Mouse (Mus musculus) CH12.LX (cell line): Measurements from ENCODE around the gene Rapgef6. TPM values are rescaled to one million over a fixed set of nuclear protein-coding genes. Genes with fewer than 3 reads are reported as not detected.

ENCODE experiments used
- DNase-seq: peaks from one replicate; pipeline ENCODE4 v3.0.0-alpha.2; 2013; ENCODE audit errors: extremely low read depth
- H3K27ac ChIP-seq: 2 replicates; pipeline ENCODE4 v1.5.1; 2012; ENCODE audit warnings: low read depth, mild to moderate bottlenecking, control low read depth, moderate library complexity; ENCODE audit not compliant: insufficient read depth
- H3K27me3 ChIP-seq: replicated peaks from 2 replicates; pipeline ENCODE3; 2012; ENCODE audit warnings: inconsistent platforms
- H3K36me3 ChIP-seq, 2 experiments: replicated peaks in 1 of 2; 2 replicates each; pipeline versions ENCODE3 to v1.6.1; 2012; ENCODE audit warnings: inconsistent platforms in 1 of 2, low read length in 1 of 2, mild to moderate bottlenecking in 1 of 2, mixed read lengths in 1 of 2, moderate library complexity in 1 of 2; ENCODE audit not compliant: control insufficient read depth in 1 of 2, insufficient read depth in 1 of 2
- H3K4me1 ChIP-seq, 2 experiments: 2 replicates each; pipeline ENCODE4 v1.6.1; 2012; ENCODE audit warnings: inconsistent platforms in 1 of 2, moderate library complexity in 1 of 2; ENCODE audit not compliant: insufficient read depth in 2 of 2, control insufficient read depth in 1 of 2
- H3K4me2 ChIP-seq: 2 replicates; pipeline ENCODE4 v1.6.1; 2012; ENCODE audit warnings: low read depth, mild to moderate bottlenecking, control low read depth; ENCODE audit not compliant: poor library complexity, insufficient read depth, severe bottlenecking
- H3K4me3 ChIP-seq, 3 experiments: fragments of 150-350 bp in 1 of 3; sonication (generic) in 1 of 3; replicated peaks in 1 of 3; 2 replicates each; pipeline versions ENCODE3 to v1.5.1; 2011 to 2012; ENCODE audit warnings: low read depth in 2 of 3, low read length in 2 of 3, mild to moderate bottlenecking in 2 of 3, moderate library complexity in 2 of 3, control low read depth in 1 of 3, improper control_type of control experiment in 1 of 3, inconsistent platforms in 1 of 3, mixed read lengths in 1 of 3; ENCODE audit not compliant: poor library complexity in 1 of 3
- H3K79me2 ChIP-seq: replicated peaks from 2 replicates; pipeline ENCODE4 v1.6.1; 2012; ENCODE audit warnings: mild to moderate bottlenecking, moderate library complexity; ENCODE audit not compliant: control insufficient read depth, poor library complexity, insufficient read depth, severe bottlenecking; ENCODE audit errors: extremely low read depth
- H3K9ac ChIP-seq: 2 replicates; pipeline ENCODE4 v1.6.1; 2012; ENCODE audit warnings: low read depth, mild to moderate bottlenecking, control low read depth, moderate library complexity; ENCODE audit not compliant: insufficient read depth
- H3K9me3 ChIP-seq: replicated peaks from 2 replicates; pipeline ENCODE3; 2012; ENCODE audit warnings: low read length, inconsistent platforms, mixed read lengths
- CHD2 ChIP-seq: IDR thresholded peaks from 2 replicates; pipeline ENCODE4 v1.6.1; 2011; ENCODE audit warnings: low read length, improper control_type of control experiment
- CTCF ChIP-seq, 2 experiments: IDR thresholded peaks in 1 of 2; conservative IDR thresholded peaks in 1 of 2; 2 replicates each; pipeline ENCODE4 v1.5.1; 2011 to 2012; ENCODE audit warnings: low read depth in 2 of 2, low read length in 2 of 2, improper control_type of control experiment in 1 of 2, inconsistent platforms in 1 of 2, mild to moderate bottlenecking in 1 of 2, moderate library complexity in 1 of 2
- ELF1 ChIP-seq: IDR thresholded peaks from 2 replicates; pipeline ENCODE4 v1.6.1; 2014; ENCODE audit warnings: low read depth, mild to moderate bottlenecking, inconsistent platforms, low read length, improper control_type of control experiment
- GABPA ChIP-seq: IDR thresholded peaks from 2 replicates; pipeline ENCODE4 v1.6.1; 2012; ENCODE audit warnings: low read depth, low read length, improper control_type of control experiment, inconsistent platforms; ENCODE audit not compliant: insufficient replicate concordance
- HCFC1 ChIP-seq: IDR thresholded peaks from 2 replicates; pipeline ENCODE4 v1.6.1; 2012; ENCODE audit warnings: low read depth, mild to moderate bottlenecking, inconsistent platforms, low read length, improper control_type of control experiment
- IRF4 ChIP-seq: IDR thresholded peaks from 2 replicates; pipeline ENCODE4 v1.6.1; 2014; ENCODE audit warnings: low read depth, mild to moderate bottlenecking, inconsistent platforms, low read length, improper control_type of control experiment
- JUN ChIP-seq: IDR thresholded peaks from 2 replicates; pipeline ENCODE4 v1.6.1; 2011; ENCODE audit warnings: low read depth, mild to moderate bottlenecking, low read length, improper control_type of control experiment, moderate library complexity; ENCODE audit not compliant: insufficient read depth
- KAT2A ChIP-seq: IDR thresholded peaks from 2 replicates; pipeline ENCODE4 v1.6.1; 2012; ENCODE audit warnings: low read length, improper control_type of control experiment, inconsistent platforms; ENCODE audit not compliant: insufficient replicate concordance
- MAFK ChIP-seq: IDR thresholded peaks from 2 replicates; pipeline ENCODE4 v1.6.1; 2011; ENCODE audit warnings: low read length, improper control_type of control experiment; ENCODE audit not compliant: insufficient replicate concordance
- MXI1 ChIP-seq: IDR thresholded peaks from 2 replicates; pipeline ENCODE4 v1.6.1; 2011; ENCODE audit warnings: mild to moderate bottlenecking, low read depth, low read length, improper control_type of control experiment
- MYC ChIP-seq: IDR thresholded peaks from 2 replicates; pipeline ENCODE4 v1.6.1; 2011; ENCODE audit warnings: low read depth, mild to moderate bottlenecking, improper control_type of control experiment, low read length
- NRF1 ChIP-seq: IDR thresholded peaks from 2 replicates; pipeline ENCODE4 v1.6.1; 2014; ENCODE audit warnings: low read depth, mild to moderate bottlenecking, inconsistent platforms, low read length, improper control_type of control experiment, moderate library complexity
- PAX5 ChIP-seq: IDR thresholded peaks from 2 replicates; pipeline ENCODE4 v1.6.1; 2012; ENCODE audit warnings: low read length, inconsistent platforms, mixed read lengths
- POLR2A ChIP-seq: IDR thresholded peaks from 2 replicates; pipeline ENCODE4 v1.6.1; 2011; ENCODE audit warnings: low read depth, mild to moderate bottlenecking, improper control_type of control experiment, low read length
- POLR2AphosphoS2 ChIP-seq: IDR thresholded peaks from 2 replicates; pipeline ENCODE4 v1.6.1; 2011; ENCODE audit warnings: low read depth, low read length, improper control_type of control experiment
- RAD21 ChIP-seq: IDR thresholded peaks from 2 replicates; pipeline ENCODE4 v1.6.1; 2011; ENCODE audit warnings: low read depth, mild to moderate bottlenecking, low read length, improper control_type of control experiment, moderate library complexity
- RCOR1 ChIP-seq: conservative IDR thresholded peaks from 2 replicates; pipeline ENCODE4 v1.6.1; 2012; ENCODE audit warnings: low read depth, mild to moderate bottlenecking, inconsistent platforms, low read length, improper control_type of control experiment
- SMC3 ChIP-seq: IDR thresholded peaks from 2 replicates; pipeline ENCODE4 v1.6.1; 2011; ENCODE audit warnings: low read depth, low read length, improper control_type of control experiment
- TBP ChIP-seq: conservative IDR thresholded peaks from 2 replicates; pipeline ENCODE4 v1.6.1; 2011; ENCODE audit warnings: low read depth, low read length, improper control_type of control experiment
- UBTF ChIP-seq: IDR thresholded peaks from 2 replicates; pipeline ENCODE4 v1.6.1; 2012; ENCODE audit warnings: low read depth, mild to moderate bottlenecking, inconsistent platforms, low read length, improper control_type of control experiment, moderate library complexity
- USF1 ChIP-seq: IDR thresholded peaks from 2 replicates; pipeline ENCODE4 v1.6.1; 2014; ENCODE audit warnings: low read depth, mild to moderate bottlenecking, inconsistent platforms, low read length, improper control_type of control experiment
- ZC3H11A ChIP-seq: IDR thresholded peaks from 2 replicates; pipeline ENCODE4 v1.6.1; 2012; ENCODE audit warnings: low read depth, mild to moderate bottlenecking, inconsistent platforms, low read length, improper control_type of control experiment
- ZKSCAN1 ChIP-seq: IDR thresholded peaks from 2 replicates; pipeline ENCODE4 v1.6.1; 2012; ENCODE audit warnings: low read depth, inconsistent platforms, low read length, improper control_type of control experiment, borderline replicate concordance
- ZNF384 ChIP-seq: IDR thresholded peaks from 2 replicates; pipeline ENCODE4 v1.6.1; 2012; ENCODE audit warnings: low read depth, low read length, improper control_type of control experiment, inconsistent platforms
- dilution Hi-C: fragments of 300-500 bp; cut with MboI; formaldehyde crosslinking; loops from 2 replicates; pipeline ENCODE4 v1.14.3; 2020; ENCODE audit warnings: low sequenced_read_pairs; ENCODE audit not compliant: extremely low pct_unique_long_range_greater_than_20kb, extremely low pct_ligation_motif_present
- in situ Hi-C: fragments of 300-500 bp; cut with MboI; formaldehyde crosslinking; loops from 3 replicates; pipeline ENCODE4 v1.14.3; 2019; ENCODE audit warnings: low sequenced_read_pairs, low pct_ligation_motif_present, low pct_unique_long_range_greater_than_20kb, mixed read lengths
- polyA plus RNA-seq: library from polyadenylated mRNA; unstranded; fragments of >175 nt; gene quantifications from 2 replicates; pipeline ENCODE4 v1.2.1, GENCODE M21; 2012; ENCODE audit warnings: low read depth; ENCODE audit not compliant: insufficient read length
- total RNA-seq, 2 experiments: library from RNA; depleted of rRNA; stranded (reverse); fragments of 300-350 nt in 1 of 2; fragments of >200 nt in 1 of 2; gene quantifications; 2 replicates each; pipeline ENCODE4 v1.2.3; 2012 to 2014

The Rapgef6 gene
- total and polyA plus RNA-seq, 3 experiments = 36.7 to 63.8 (median 38.3) TPM

DNA sequence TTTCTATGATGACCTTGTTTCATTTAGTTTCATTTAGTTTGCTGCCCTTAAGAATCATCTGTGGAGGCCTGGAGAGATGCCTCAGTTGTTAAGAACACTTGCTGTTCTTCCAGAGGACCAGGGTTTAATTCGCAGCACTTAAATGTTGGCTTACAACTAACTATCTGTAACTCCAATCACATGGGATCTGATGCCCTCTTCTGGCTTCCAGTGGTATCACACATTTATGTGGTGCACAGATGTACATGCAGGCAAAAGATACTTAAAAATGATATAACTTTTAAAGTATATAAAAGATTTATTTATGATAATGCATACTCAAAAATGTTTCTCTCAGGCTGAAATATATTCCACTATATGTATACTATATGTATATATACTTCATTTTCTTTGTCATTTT is 44.2 kb upstream of the Rapgef6 start:
- Histone ChIP-seq H3K9me3 (peaks cover 3% of the 10 kb centered on the region), H3K79me2 (no peaks in the 10 kb centered on the region), H3K4me1 (peaks cover 0 to 5% of the 10 kb centered on the region in 2 experiments; a peak in 2 of 4 replicates), H3K9ac (no peak overlapping the region)
- TF ChIP-seq SMC3 (peak; percentile 51), KAT2A (no peak), ZKSCAN1 (no peak), JUN (no peak), RAD21 (peak; percentile 62), GABPA (no peak), TBP (no peak), CHD2 (no peak), ELF1 (no peak), MYC (no peak; the same call in 1 of the 2 replicates), NRF1 (no peak), PAX5 (no peak), USF1 (no peak), CTCF (conservative IDR thresholded peaks at IDR 0.05 in 1 of 2, IDR thresholded peaks at IDR 0.05 in 1 of 2; ENCODE audit: low read depth in 2 of 2, low read length in 2 of 2) (peak; percentile 29 to 65), POLR2A (no peak), ZC3H11A (no peak), ZNF384 (no peak), HCFC1 (no peak), MAFK (no peak)
- TF ChIP-seq, all 38 proteins: peak for 3
- Histone ChIP-seq H3K27ac (no peak overlapping the region), H3K4me2 (no peak overlapping the region), H3K4me3 (no peak overlapping the region), H3K36me3 (peaks cover 21 to 55% of the 10 kb centered on the region in 2 experiments), H3K27me3 (no peaks in the 10 kb centered on the region)
- in situ Hi-C loops (no loop called here), dilution Hi-C loops (no loop called here)
- DNase-seq = peak; percentile 47

- Histone ChIP-seq H3K4me2 (no peak overlapping the region), H3K27ac (no peak overlapping the region), H3K79me2 (no peaks in the 10 kb centered on the region), H3K27me3 (no peaks in the 10 kb centered on the region), H3K9me3 (no peaks in the 10 kb centered on the region), H3K4me3 (no peak overlapping the region), H3K9ac (no peak overlapping the region), H3K36me3 (peaks cover 8 to 51% of the 10 kb centered on the region in 2 experiments), H3K4me1 (no peaks in the 10 kb centered on the region)
- dilution Hi-C loops (no loop called here), in situ Hi-C loops (no loop called here)
- no peak for TF ChIP-seq GABPA
- no peak for TF ChIP-seq ZKSCAN1
- TF ChIP-seq TBP = no peak
- TF ChIP-seq MAFK = no peak
- no peak for TF ChIP-seq UBTF
- TF ChIP-seq NRF1 = no peak
- no peak for TF ChIP-seq USF1
- no peak for TF ChIP-seq HCFC1
- no peak for TF ChIP-seq POLR2AphosphoS2
- no peak for TF ChIP-seq KAT2A
- TF ChIP-seq PAX5 = no peak
- no peak for TF ChIP-seq IRF4
- no peak for TF ChIP-seq MXI1
- TF ChIP-seq SMC3 = no peak
- TF ChIP-seq ELF1 = no peak
- TF ChIP-seq ZNF384 = no peak
- no peak for TF ChIP-seq RCOR1
- DNase-seq = no peak
These were observed 36.6 kb upstream of the Rapgef6 start for GRCm38 (mm10) chr11:54486041-54486440.
